In genomic region chr15:59777307-59777871, GRCm38 (mm10) we compare ENCODE assay signal across 8 mouse cellular contexts.
DNase-seq lines count a peak whose midpoint lies in the region; ATAC-seq lines count a peak whose summit lies in the region.

No protein-coding gene starts in this region.

- no peaks in the 10 kb centered on the region for H3K4me1 ChIP-seq in liver, embryonic 11.5 days (replicated peaks; ENCODE audit: control insufficient read depth, insufficient read depth, low read length)

- H3K4me3 ChIP-seq in liver, embryonic 11.5 days (ENCODE audit: low read depth, low read length): no peak overlapping the region

- H3K27me3 ChIP-seq in liver, embryonic 11.5 days (replicated peaks; ENCODE audit: control insufficient read depth, insufficient read depth, low read length): no peaks in the 10 kb centered on the region; the same call in 1 of the 2 replicates

- WGBS in liver, embryonic 11.5 days: 85% methylated on average over 13 of the region's 13 CpGs

- intact Hi-C loops in gastrocnemius, postnatal 36 days (cut with DNase I): no loop called here

- H3K9ac ChIP-seq in liver, embryonic 11.5 days (ENCODE audit: low read depth, low read length): no peak overlapping the region

- H3K27ac ChIP-seq in liver, embryonic 11.5 days (ENCODE audit: low read depth, low read length): no peak overlapping the region

- ATAC-seq in frontal cortex, adult (ENCODE audit: low TSS enrichment): peak; percentile 84
- no peak for ATAC-seq in liver, embryonic 11.5 days (replicated peaks; ENCODE audit: low FRiP score)

- no peaks in the 10 kb centered on the region for H3K36me3 ChIP-seq in liver, embryonic 11.5 days (ENCODE audit: control insufficient read depth, insufficient read depth, low read length)

- no peak overlapping the region for H3K4me2 ChIP-seq in liver, embryonic 11.5 days

- no peaks in the 10 kb centered on the region for H3K9me3 ChIP-seq in liver, embryonic 11.5 days (ENCODE audit: control insufficient read depth, low read length)

- no peak for DNase-seq in frontal cortex, postnatal 25 days (ENCODE audit: low spot score in 2 of 2)
- peak; percentile 97 for DNase-seq in adipocyte (ENCODE audit: low spot score)
- DNase-seq in gastrocnemius, postnatal 36 days: peak; percentile 86
- peak; percentile 88 for DNase-seq in kidney, postnatal 14 days
- peak; percentile 83 for DNase-seq in lung, postnatal 36 days
- DNase-seq in urinary bladder, postnatal 4 days (ENCODE audit: low spot score in 2 of 2): peak; percentile 78 to 79
- no peak for DNase-seq in liver, embryonic 11.5 days (ENCODE audit: low spot score)

Comparison
In these comparisons a context has a peak if more than half of its experiments do, and no peak if none do; other contexts are left out.
1. DNase-seq: peak in adipocyte (single experiment), gastrocnemius, postnatal 36 days (2 of 2), kidney, postnatal 14 days (single experiment), lung, postnatal 36 days (single experiment) and urinary bladder, postnatal 4 days (2 of 2); none in frontal cortex, postnatal 25 days (0 of 2) and liver, embryonic 11.5 days (single experiment).